Mouse (Mus musculus) lung, postnatal 14 days (tissue): ENCODE measurements around the gene Slu7.

ENCODE experiments used
- DNase-seq: peaks from one replicate; pipeline ENCODE4 v3.0.0; 2021

Gene Slu7

DNA sequence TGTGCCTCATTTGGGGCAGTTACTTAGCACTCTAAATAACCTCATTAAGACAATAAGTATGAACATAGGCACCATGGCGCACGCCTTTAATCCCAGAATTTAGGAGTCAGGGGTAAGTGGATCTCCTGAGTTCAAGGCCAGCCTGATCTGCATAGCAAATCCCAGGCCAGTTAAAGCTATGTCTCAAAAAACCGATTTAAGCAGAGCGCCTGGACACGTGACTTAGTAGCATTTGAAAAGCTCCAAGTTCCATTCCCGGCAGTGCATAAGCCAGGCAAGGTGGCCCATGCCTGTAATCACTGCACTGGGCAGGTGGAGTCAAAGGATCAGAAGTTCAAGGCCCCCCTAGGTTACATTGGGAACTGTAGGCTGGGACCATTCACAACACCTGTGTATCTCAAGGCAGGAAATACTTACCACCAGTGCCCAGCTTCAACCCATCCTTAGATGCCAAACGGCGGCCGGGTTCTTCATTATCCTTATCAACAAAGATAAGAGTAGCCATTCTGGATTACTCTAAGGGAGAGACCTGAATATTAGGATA, 8.3 kb upstream of the Slu7 start:
- no peak for DNase-seq

DNA sequence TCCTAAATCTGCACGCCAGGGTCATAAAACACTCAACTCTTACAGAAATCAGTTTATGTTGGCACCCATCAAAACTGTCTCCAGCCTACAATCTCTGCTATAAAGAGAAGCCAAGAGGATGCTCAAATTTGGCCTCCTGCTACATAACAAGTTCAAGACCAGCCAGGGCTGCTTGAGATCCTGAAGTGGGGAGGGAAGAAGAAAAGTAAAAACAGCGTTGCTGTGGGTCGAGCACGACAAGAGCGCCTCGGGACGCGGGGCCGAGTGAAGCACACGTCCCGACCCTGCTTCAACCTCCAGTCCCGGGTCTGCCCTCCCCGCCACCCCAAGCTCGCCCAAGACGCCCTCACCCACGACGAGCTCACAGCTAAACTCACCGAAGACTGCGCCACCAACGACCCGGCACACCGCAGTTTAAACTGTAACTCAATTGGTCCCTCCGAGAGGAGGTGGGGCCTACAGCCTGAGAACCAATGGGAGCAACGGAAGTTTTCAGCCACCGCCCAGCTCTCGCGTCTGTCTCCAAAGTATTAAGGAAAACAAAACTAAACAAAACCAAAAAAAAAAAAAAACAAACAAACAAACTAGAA, 7.6 kb upstream of the Slu7 start, which contains the start of gene Pttg1:
Gene Pttg1 (minus strand): TSS at position 428 of the 590 bp plus-strand sequence.
- DNase-seq: peak; percentile 82

DNA sequence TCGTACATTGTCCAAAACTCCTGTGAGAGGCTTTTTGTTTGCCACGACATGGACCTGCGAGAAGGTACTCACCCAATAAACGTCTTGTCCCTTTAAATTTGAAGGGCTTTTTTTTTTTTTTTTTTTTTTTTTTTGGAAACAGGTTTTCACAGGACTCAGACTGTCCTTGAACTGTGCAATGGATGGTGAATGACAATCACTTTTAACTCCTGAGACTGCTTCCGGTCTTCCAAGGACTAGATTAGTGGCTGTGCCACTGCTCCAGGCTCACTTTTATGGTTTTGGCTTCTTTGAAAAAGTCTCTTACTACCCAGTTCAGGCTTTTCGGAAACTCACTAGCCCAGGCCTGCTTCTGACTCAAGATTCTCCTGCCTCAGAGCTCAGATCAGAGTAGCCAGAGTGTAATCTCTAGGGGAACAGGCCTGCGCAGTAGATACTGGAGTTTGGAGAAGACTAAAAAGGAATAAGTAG, 7.1 kb upstream of the Slu7 start:
- DNase-seq: no peak

- DNase-seq: no peak
Observed at GRCm38 (mm10) chr11:43434024-43434407, 472 bp downstream of the Slu7 start.

- no peak for DNase-seq
Observed at GRCm38 (mm10) chr11:43441121-43441520, 7.6 kb downstream of the Slu7 start.

- DNase-seq: no peak
Observed at GRCm38 (mm10) chr11:43443183-43443582, 9.6 kb downstream of the Slu7 start.

GRCm38 (mm10) chr11:43449916-43450315, 16.4 kb downstream of the Slu7 start:
- no peak for DNase-seq

DNA sequence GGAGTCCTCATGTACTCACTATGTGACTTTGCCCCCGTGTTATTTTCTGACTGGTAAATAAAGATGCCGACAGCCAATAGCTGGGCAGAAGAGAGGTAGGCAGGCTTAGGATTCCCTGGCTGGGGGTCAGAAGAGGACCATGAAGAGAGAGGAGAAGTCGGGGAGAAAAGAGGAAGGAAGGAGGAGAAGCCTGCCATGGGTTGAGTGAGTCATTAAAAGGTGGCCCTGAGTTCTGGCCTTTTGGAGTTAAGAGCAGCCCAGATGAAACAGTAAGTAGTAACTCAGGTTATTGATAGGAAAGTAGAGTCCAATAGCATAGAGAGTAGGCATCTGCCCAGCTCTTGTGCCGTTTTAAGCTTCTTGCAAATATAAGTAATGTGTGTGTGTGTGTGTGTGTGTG, 17.8 kb downstream of the Slu7 start:
- DNase-seq: no peak

DNA sequence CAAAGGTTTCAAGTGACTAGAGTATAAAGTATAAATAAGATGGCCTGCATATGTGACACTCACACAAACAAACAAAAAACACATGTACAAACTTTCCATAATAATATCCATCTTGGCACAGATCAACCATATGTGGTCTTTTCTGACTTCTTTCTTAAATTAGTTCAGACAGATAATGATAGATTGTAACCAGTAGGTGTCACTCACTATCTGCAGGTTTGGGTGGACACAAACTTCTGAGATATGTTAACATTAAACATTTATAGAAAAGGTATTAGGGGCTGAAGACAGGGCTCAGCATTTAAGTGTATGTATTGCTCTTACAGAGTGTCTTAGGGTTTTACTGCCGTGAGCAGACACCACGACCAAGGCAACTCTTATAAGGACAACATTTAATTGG, 18.7 kb downstream of the Slu7 start:
- DNase-seq: no peak

GRCm38 (mm10) chr11:43463204-43463603, 29.7 kb downstream of the Slu7 start:
- DNase-seq: no peak

DNA sequence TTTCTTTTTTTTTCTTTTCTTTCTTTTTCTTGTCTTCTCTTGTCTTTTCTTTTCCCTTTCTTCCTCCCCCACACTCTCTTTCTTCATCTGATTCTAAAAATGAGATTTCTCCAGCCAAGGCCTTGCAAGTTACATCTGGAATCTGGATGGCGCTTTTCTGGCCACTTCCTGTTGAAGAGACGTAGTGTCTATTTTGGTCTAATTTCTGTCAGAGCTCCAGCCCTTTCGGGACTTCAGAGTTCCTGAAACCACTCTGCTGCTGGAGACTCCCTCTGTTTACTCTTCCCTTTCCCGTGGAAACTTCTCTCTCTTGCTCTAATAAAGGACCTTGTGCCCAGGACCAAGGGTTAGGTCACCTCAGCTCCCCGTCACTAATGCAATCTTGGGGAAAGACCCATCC, 36.6 kb downstream of the Slu7 start:
- DNase-seq: peak; percentile 34

GRCm38 (mm10) chr11:43470881-43471820, 37.6 kb downstream of the Slu7 start:
- no peak for DNase-seq

DNA sequence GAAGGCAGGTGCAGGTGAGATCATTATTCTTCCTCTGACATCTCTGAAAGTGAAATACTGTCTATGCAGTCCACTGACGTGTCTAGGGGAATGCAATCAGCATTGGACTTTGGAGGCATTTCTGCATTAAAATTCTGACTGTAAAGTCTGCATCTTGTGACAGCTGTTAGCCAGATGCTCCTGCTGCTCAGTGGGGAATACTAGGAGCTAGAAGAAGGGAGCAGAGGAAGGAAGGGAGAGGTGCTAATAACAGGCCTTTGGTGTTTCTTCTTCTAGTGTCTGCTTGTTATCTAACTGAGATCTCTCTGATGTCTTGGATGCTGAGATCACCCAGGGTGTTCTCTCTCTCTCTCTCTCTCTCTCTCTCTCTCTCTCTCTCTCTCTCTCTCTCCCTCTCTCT, 39.6 kb downstream of the Slu7 start:
- no peak for DNase-seq

DNA sequence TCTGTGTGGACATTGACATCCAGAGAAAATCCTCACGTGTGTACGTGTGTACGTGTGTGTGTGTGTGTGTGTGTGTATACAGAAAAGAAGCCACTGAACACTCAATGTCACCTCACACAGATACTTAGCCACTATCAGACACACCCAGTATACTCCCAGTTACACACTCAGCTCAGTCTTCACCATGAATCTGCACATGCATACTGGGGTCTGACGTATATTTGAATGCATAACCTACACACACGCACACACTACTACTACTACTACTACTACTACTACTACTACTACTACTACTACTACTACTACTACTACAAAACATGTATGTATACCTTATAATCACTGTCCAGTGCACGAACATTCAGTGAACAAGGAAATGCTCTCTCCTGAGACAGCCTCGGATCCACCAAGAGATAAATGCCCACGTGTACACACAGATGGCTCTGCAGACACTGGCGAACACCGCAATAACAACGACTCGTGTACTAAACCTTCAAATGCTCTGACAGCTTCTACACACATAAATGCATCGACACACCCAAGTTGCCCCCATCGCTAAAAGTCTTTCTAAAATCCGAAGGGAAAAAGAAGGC, 40.2 kb downstream of the Slu7 start:
- DNase-seq: no peak

DNA sequence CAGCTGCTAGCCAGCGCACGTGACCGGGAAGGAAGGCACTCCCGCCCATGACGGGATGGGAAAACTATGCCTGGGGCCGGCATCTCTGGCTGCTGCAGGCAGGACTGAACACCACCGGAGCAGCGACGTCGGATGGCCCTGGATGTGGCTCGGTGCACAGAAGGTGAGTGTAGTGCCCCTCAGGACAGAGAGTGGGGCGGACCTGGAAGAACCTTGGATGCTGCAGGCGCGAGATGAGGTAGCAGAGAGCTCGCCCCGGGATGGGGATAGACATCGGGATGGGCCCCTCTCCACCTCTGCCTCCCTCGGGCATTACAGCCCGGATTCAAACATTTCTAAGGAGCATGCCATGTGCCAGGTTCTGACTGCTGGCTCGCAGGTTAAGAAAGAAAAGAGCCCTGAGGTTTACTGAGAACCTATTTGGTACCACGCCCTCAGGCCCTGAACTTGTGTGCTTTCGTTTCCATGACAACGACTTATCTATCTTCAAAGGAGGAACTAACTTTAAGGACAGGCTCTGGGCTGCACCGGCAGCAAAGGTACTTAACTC, 40.8 kb downstream of the Slu7 start, which contains the start of gene C1qtnf2:
Gene C1qtnf2 (plus strand): TSS at position 52 of the 550 bp plus-strand sequence.
- peak; percentile 62 for DNase-seq

DNA sequence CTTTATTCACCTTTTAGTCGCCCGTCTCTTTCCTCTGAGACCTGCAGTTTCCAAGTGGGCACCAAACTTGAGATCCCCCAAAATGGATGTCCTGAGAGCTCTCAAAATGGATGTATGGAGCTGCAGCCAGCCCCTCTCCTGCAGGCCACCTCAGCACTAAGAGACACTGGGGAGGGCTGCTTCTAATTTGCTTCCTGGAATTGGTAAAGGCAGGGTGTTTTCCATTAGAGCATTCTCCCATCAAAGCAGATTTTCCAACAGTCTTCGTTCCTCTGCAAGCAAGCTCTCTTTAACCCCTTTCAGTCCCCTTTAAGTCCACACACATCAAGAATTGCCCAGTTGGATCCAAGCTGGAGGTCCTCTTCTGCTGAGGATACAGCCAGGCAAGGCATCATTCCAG, 45.8 kb downstream of the Slu7 start:
- DNase-seq: no peak

DNA sequence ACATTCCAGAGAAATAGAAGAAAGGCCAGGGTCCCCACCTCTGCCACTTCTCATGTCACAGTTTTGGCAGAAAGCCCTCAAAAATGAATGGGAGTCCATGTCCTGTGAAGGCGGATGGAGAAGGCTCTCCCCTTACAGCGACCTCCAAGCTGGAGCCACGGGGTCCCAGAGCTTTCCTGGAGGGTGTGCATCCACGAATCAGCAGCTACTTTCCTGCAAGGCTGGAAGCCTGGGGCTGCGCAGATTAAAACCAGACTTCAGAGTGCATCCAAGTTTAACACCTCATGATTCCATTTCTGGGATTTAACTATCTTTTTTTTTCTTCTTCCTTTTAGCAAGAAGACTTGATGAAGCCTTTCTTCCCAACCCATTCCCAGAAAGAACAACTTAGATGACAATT, 47.0 kb downstream of the Slu7 start:
- DNase-seq: no peak

DNA sequence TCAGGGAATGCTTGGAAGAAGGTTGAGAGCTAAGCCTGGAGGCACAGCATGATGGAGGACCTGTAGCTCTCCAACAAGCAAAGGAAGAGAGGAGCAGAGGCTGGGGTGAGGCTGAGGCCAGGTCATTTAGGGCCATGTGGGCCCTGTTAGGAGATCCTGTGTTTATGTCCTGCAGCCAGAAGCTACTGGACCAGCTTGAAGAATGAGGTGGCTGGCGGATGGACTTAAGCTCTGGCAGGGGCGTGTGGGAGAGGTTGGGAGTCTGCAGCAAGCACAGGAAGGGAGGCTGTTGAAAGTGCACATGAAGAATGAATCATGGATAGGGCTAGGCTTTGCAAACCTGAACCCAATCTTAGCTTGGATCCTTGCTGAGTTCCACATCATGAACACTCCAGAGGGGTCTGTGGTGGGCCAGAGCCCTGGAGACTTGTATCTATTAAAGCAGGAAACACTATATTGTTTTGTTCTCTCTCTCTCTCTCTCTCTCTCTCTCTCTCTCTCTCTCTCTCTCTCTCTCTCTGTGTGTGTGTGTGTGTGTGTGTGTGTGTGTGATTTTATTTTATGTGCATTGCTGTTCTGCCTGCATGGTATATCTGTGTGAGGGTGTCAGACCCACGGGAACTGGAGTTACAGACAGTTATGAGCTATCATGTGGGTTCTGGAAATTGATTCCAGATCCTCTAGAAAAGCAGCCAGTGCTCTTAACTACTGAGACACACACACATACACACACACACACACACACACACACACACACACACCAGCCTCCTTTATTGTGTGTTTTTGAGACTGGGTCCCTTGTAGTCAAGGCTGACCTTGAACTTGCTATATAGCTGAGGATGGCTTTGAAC, 48.4 kb downstream of the Slu7 start:
- DNase-seq: peak; percentile 60

DNA sequence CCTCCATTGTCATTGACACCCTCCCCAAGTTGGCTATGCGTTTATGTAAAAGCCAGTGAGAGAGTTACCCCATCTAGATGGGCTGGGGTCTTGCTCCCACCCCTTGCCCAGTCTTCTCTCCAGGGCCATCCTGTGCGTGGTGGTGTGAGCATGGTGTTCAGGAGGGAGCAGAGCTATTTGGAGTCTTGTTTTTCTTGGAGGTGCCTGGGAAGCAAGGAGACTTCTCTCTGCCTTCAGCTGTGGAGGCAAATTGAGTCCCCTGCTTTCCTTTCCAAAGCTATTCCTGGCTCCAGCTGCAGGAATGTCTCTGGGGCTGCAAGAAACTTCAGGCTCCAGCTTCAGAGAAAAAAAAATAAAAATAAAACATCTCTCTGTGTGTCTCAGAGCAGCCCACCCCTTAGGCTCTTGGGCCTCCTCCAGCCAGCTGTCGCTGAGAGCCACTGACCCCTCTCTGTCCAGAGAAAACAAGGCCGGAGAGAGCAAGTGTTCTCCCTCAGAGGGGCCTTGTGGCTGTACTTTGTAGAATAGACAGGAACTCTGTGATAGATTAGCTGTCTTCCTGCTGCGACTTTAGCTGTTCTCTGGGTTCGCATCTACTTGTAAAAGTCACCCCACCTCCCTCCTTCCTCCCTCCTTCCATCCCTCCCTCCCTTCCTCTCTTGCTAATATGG, 49.7 kb downstream of the Slu7 start:
- peak; percentile 35 for DNase-seq

GRCm38 (mm10) chr11:43484057-43484456, 50.5 kb downstream of the Slu7 start:
- DNase-seq: no peak

DNA sequence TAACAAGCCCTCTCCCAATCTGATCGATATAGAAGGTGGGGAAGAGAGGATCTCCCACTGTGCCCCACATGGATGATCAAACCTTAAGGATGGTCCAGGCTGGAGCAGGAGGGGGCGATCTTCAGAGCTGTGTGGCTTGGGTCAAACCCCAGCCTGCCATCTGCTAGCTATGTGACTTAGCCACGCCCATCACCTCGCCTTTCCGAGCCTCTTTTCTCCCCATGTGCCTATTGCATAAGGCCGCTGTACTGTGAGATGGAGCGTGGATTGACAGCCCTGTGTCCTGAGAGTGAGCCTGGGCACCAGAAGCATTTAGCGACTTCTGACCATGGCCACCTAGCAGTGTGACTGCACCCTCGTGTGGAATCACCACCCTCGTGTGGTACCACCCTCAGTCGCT, 51.1 kb downstream of the Slu7 start:
- DNase-seq: no peak

- DNase-seq: no peak
Observed at GRCm38 (mm10) chr11:43485855-43486254, 52.3 kb downstream of the Slu7 start.
